Mouse (Mus musculus) midbrain, embryonic 13.5 days (tissue): ENCODE data around the gene Trim14. TPM values are rescaled to one million over a fixed set of nuclear protein-coding genes. Genes with fewer than 3 reads are reported as not detected.
"Not testable (repeated sequence)": the region's sequence is repeated elsewhere in the genome, so short reads cannot be mapped to it uniquely, and the experiment has no call there.

ENCODE experiments used
- ATAC-seq: fragments of 200-750 bp; cut with Nextera tagmentation; 2 replicates; pipeline ENCODE4 v1.8.0; 2017; ENCODE audit warnings: mild to moderate bottlenecking, moderate TSS enrichment, moderate library complexity
- H3K27ac ChIP-seq: fragments of 300-500 bp; sonication (generic); 2 replicates; pipeline ENCODE4 v1.5.1; 2015; ENCODE audit warnings: inconsistent platforms, mild to moderate bottlenecking, moderate library complexity
- H3K27me3 ChIP-seq: fragments of 300-500 bp; sonication (generic); 2 replicates; pipeline ENCODE4 v1.6.1; 2015; ENCODE audit warnings: mild to moderate bottlenecking, inconsistent platforms
- H3K36me3 ChIP-seq: fragments of 300-500 bp; sonication (generic); 2 replicates; pipeline ENCODE4 v1.6.1; 2015; ENCODE audit warnings: mild to moderate bottlenecking, inconsistent platforms
- H3K4me1 ChIP-seq: fragments of 300-500 bp; sonication (generic); replicated peaks from 2 replicates; pipeline ENCODE4 v1.6.1; 2015; ENCODE audit warnings: inconsistent platforms
- H3K4me2 ChIP-seq: fragments of 300-500 bp; sonication (generic); replicated peaks from 2 replicates; pipeline ENCODE4 v1.6.1; 2015; ENCODE audit warnings: moderate library complexity, mild to moderate bottlenecking, inconsistent platforms
- H3K4me3 ChIP-seq: fragments of 300-500 bp; sonication (generic); replicated peaks from 2 replicates; pipeline ENCODE4 v1.5.1; 2015; ENCODE audit warnings: mild to moderate bottlenecking, inconsistent platforms
- H3K9ac ChIP-seq: fragments of 300-500 bp; sonication (generic); replicated peaks from 2 replicates; pipeline ENCODE4 v1.6.1; 2015; ENCODE audit warnings: mild to moderate bottlenecking, inconsistent platforms
- H3K9me3 ChIP-seq: fragments of 300-500 bp; sonication (generic); 2 replicates; pipeline ENCODE4 v1.6.1; 2016; ENCODE audit warnings: mild to moderate bottlenecking, inconsistent platforms
- WGBS: fragments of 180-500 bp; shearing (Covaris S2); methylation state at CpG from one replicate; pipeline ENCODE4 v1.1.7; 2015; 5-methylcytosine and 5-hydroxymethylcytosine counted together
- polyA plus RNA-seq: library from polyadenylated mRNA; unstranded; fragments of >200 nt; fragmentation: Nextera tagmentation; extraction: Ambion mirVana; gene quantifications from 2 replicates; pipeline ENCODE4 v1.2.1, GENCODE M21; 2015

Trim14 gene
- 0.40 and 0.57 TPM in 2 replicates for polyA plus RNA-seq

GRCm38 (mm10) chr4:46535840-46536361 is at the start of gene Trim14:
Gene Trim14 (minus strand): TSS chr4:46536141.
- peak; percentile 58; the same call in 1 of the 2 replicates for ATAC-seq
- peaks cover 15% of the 10 kb centered on the region for H3K4me1 ChIP-seq
- H3K27me3 ChIP-seq: peaks cover 72% of the 10 kb centered on the region
- no peaks in the 10 kb centered on the region for H3K9me3 ChIP-seq
- peak within 1 kb of the TSS; percentile 64 for H3K4me2 ChIP-seq
- peak within 1 kb of the TSS; percentile 42 for H3K4me3 ChIP-seq
- peak within 1 kb of the TSS; percentile 59 for H3K9ac ChIP-seq
- 1% methylated on average over 42 of the region's 46 CpGs for WGBS
- H3K36me3 ChIP-seq: no peaks in the 10 kb centered on the region
- no peak within 1 kb of the TSS for H3K27ac ChIP-seq

GRCm38 (mm10) chr4:46585041-46585810 is 49.3 kb upstream of the Trim14 start:
- H3K27me3 ChIP-seq: no peaks in the 10 kb centered on the region
- no peak overlapping the region for H3K27ac ChIP-seq
- no peaks in the 10 kb centered on the region for H3K4me1 ChIP-seq
- H3K4me2 ChIP-seq: no peak overlapping the region
- no peaks in the 10 kb centered on the region; the same call in 1 of the 2 replicates for H3K9me3 ChIP-seq
- no peak for ATAC-seq
- WGBS: 76% methylated on average over 13 of the region's 13 CpGs
- H3K9ac ChIP-seq: no peak overlapping the region
- H3K4me3 ChIP-seq: no peak overlapping the region
- H3K36me3 ChIP-seq: no peaks in the 10 kb centered on the region

DNA sequence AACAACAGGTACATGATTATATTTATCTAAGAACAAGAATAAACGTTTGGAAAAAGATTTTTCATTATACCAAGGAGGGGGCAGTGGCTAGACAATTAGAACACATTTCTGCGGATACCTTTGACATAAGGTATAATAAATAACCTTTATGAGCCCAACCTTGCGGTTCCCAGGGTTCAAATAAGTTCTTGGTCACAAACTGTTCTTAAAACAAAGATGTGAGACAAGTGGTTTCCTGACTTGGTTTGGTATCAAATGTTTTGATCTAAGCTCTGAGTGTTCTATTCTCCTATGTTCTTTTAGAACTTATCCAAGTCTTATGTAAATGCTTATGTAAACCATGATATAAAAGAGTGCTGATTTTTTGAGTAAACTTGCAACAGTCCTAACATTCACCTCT is 48.6 kb upstream of the Trim14 start:
- ATAC-seq, H3K9me3 ChIP-seq, H3K27me3 ChIP-seq, H3K36me3 ChIP-seq, H3K4me2 ChIP-seq, H3K4me3 ChIP-seq, H3K4me1 ChIP-seq, H3K27ac ChIP-seq, H3K9ac ChIP-seq: not testable (repeated sequence)
- 83% methylated on average over 3 of the region's 3 CpGs for WGBS

GRCm38 (mm10) chr4:46584084-46584483 is 48.1 kb upstream of the Trim14 start:
- not testable (repeated sequence) for H3K36me3 ChIP-seq, H3K4me2 ChIP-seq, ATAC-seq, H3K4me1 ChIP-seq, H3K27ac ChIP-seq, H3K9me3 ChIP-seq, H3K9ac ChIP-seq, H3K27me3 ChIP-seq, H3K4me3 ChIP-seq
- 95% methylated on average over 2 of the region's 6 CpGs for WGBS

DNA sequence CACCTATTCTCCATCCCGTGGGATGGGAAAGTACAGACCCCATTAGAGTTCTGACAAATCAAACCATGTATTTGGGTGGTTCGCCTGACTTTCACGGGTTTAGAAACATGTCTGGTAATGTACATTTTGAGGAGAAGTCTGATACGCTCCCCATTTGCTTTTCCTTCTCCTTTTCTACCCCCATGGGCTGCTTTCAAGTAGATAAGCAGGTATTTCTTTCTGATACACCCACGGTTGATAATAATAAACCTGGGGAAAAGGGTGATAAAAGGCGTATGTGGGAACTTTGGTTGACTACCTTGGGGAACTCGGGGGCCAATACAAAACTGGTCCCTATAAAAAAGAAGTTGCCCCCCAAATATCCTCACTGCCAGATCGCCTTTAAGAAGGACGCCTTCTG is 46.1 kb upstream of the Trim14 start:
- H3K4me1 ChIP-seq, ATAC-seq, H3K4me3 ChIP-seq, H3K9me3 ChIP-seq, H3K27ac ChIP-seq, H3K36me3 ChIP-seq, H3K27me3 ChIP-seq, H3K4me2 ChIP-seq, H3K9ac ChIP-seq: not testable (repeated sequence)
- 93% methylated on average over 9 of the region's 9 CpGs for WGBS

DNA sequence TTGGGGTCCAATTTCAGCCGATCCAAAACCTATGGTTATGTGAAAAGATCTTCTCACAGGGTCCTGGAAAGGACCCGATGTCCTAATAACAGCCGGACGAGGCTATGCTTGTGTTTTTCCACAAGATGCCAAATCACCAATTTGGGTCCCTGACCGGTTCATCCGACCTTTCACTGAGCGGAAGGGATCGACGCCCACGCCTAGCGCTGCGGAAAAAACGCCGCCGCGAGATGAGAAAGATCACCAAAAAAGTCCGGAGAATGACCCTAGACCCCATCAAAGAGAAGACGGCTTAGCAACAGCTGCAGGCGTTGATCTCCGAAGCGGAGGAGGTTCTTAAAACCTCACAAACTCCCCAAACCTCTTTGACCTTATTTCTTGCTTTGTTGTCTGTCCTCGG is 45.6 kb upstream of the Trim14 start:
- H3K4me1 ChIP-seq, H3K9me3 ChIP-seq, H3K27me3 ChIP-seq, H3K36me3 ChIP-seq, ATAC-seq, H3K4me2 ChIP-seq, H3K9ac ChIP-seq, H3K27ac ChIP-seq, H3K4me3 ChIP-seq: not testable (repeated sequence)
- 94% methylated on average over 22 of the region's 22 CpGs for WGBS

DNA sequence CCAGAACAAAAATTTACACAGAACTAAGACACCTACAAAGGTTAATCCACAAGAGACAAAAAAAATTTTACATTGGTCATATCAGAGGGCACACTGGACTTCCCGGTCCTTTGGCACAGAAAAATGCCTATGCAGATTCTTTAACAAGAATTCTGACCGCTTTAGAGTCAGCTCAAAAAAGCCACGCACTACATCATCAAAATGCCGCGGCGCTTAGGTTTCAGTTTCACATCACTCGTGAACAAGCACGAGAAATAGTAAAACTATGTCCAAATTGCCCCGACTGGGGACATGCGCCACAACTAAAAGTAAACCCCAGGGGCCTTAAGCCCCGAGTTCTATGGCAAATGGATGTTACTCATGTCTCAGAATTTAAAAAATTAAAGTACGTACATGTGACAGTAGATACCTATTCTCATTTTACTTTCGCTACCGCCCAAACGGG is 44.9 kb upstream of the Trim14 start:
- 94% methylated on average over 15 of the region's 15 CpGs for WGBS
- not testable (repeated sequence) for H3K27ac ChIP-seq, ATAC-seq, H3K4me1 ChIP-seq, H3K9ac ChIP-seq, H3K4me3 ChIP-seq, H3K27me3 ChIP-seq, H3K4me2 ChIP-seq, H3K36me3 ChIP-seq, H3K9me3 ChIP-seq

- not testable (repeated sequence) for H3K9ac ChIP-seq, H3K4me2 ChIP-seq, H3K9me3 ChIP-seq, ATAC-seq, H3K27ac ChIP-seq, H3K36me3 ChIP-seq, H3K27me3 ChIP-seq, H3K4me3 ChIP-seq, H3K4me1 ChIP-seq
- 92% methylated on average over 8 of the region's 8 CpGs for WGBS
These were observed 42.9 kb upstream of the Trim14 start for GRCm38 (mm10) chr4:46578796-46579346.

GRCm38 (mm10) chr4:46578228-46578627 is 42.3 kb upstream of the Trim14 start:
- Histone ChIP-seq H3K27ac (no peak overlapping the region), H3K4me1 (no peaks in the 10 kb centered on the region), H3K4me3 (no peak overlapping the region), H3K9ac (no peak overlapping the region), H3K4me2 (no peak overlapping the region), H3K27me3 (no peaks in the 10 kb centered on the region), H3K9me3 (peaks cover 5% of the 10 kb centered on the region; the same call in 1 of the 2 replicates), H3K36me3 (no peaks in the 10 kb centered on the region; the same call in 1 of the 2 replicates)
- WGBS: 67% methylated on average over 1 of the region's 1 CpGs
- ATAC-seq: no peak

- H3K27ac ChIP-seq, H3K9ac ChIP-seq, H3K36me3 ChIP-seq, H3K9me3 ChIP-seq, H3K4me2 ChIP-seq, H3K4me1 ChIP-seq, H3K4me3 ChIP-seq, ATAC-seq, H3K27me3 ChIP-seq: not testable (repeated sequence)
- 91% methylated on average over 6 of the region's 10 CpGs for WGBS
These were observed 39.8 kb upstream of the Trim14 start for GRCm38 (mm10) chr4:46575509-46576284.

- peaks cover 5% of the 10 kb centered on the region; the same call in 1 of the 2 replicates for H3K9me3 ChIP-seq
- no peak for ATAC-seq
- H3K4me1 ChIP-seq: peaks cover 3% of the 10 kb centered on the region
- H3K9ac ChIP-seq: no peak overlapping the region
- 88% methylated on average over 11 of the region's 12 CpGs for WGBS
- H3K4me2 ChIP-seq: no peak overlapping the region
- H3K27me3 ChIP-seq: no peaks in the 10 kb centered on the region
- H3K27ac ChIP-seq: no peak overlapping the region
- no peak overlapping the region for H3K4me3 ChIP-seq
- no peaks in the 10 kb centered on the region; the same call in 1 of the 2 replicates for H3K36me3 ChIP-seq
These were observed 38.9 kb upstream of the Trim14 start for GRCm38 (mm10) chr4:46574841-46575240.
